Mouse (Mus musculus) lung, adult 18-20 months (tissue): Measurements from ENCODE around the gene Grxcr1.
A peak's percentile ranks its signal among the peaks of the same experiment; 100 is the strongest.

Source experiments
- DNase-seq, 2 experiments: peaks; one replicate each; pipeline ENCODE4 v3.0.0; 2022; ENCODE audit warnings: mixed read lengths in 2 of 2

Gene Grxcr1

GRCm38 (mm10) chr5:68097665-68098624 is 66.3 kb downstream of the Grxcr1 start:
- DNase-seq, result no peak

GRCm38 (mm10) chr5:68112430-68113036 is 80.9 kb downstream of the Grxcr1 start:
- DNase-seq, result no peak

- no peak for DNase-seq
Observed at GRCm38 (mm10) chr5:68120880-68121279, 89.2 kb downstream of the Grxcr1 start.

GRCm38 (mm10) chr5:68122883-68123282 is 91.2 kb downstream of the Grxcr1 start:
- DNase-seq, result no peak

- no peak for DNase-seq
Observed at GRCm38 (mm10) chr5:68125478-68125877, 93.8 kb downstream of the Grxcr1 start.

GRCm38 (mm10) chr5:68128421-68128820 is 96.8 kb downstream of the Grxcr1 start:
- peak in 1 of 2 experiments; percentile 2 for DNase-seq

- DNase-seq, result no peak
Observed at GRCm38 (mm10) chr5:68128821-68129608, 97.4 kb downstream of the Grxcr1 start.

- no peak for DNase-seq
Observed at GRCm38 (mm10) chr5:68146818-68147217, 115.2 kb downstream of the Grxcr1 start.

GRCm38 (mm10) chr5:68149946-68150345 is 118.3 kb downstream of the Grxcr1 start:
- DNase-seq, result no peak

- no peak for DNase-seq
Observed at GRCm38 (mm10) chr5:68150347-68151043, 118.9 kb downstream of the Grxcr1 start.

- DNase-seq, result peak in 1 of 2 experiments; percentile 11
Observed at GRCm38 (mm10) chr5:68162503-68162902, 130.9 kb downstream of the Grxcr1 start.

GRCm38 (mm10) chr5:68165954-68166353 is 134.3 kb downstream of the Grxcr1 start:
- DNase-seq, result no peak
